Mouse (Mus musculus) layer of hippocampus, postnatal 10 days (tissue): ENCODE measurements around the gene Peli2. TPM values are rescaled to one million over a fixed set of nuclear protein-coding genes. Genes with fewer than 3 reads are reported as not detected.

Source experiments
- DNase-seq, 2 experiments: peaks; one replicate each; pipeline ENCODE4 v3.0.0; 2021; ENCODE audit warnings: low spot score in 2 of 2
- total RNA-seq, 2 experiments: library from RNA; stranded (reverse); gene quantifications; 2 replicates each; pipeline ENCODE4 v1.2.3; 2021

The Peli2 gene
- total RNA-seq, 2 experiments from 2014 or later, result 20.4 to 23.5 TPM

DNA sequence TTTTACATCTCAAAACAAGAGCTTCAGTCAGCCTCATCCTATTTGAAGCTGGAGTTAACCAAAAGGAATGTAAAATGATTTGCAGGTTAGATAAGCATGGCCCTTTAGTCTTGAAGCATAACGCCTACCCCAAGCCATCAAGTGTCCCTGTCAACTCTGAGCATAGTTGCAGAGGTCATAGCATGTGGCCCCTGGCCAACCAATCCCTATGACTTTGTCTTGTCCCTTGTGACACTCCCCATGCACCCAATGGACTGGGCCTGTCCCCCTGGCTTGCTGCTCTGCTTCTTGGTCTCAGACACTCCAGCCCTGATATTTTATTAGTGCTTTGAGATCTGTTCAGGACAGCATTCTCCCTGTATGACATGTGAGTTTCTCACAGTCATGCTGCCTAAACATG is 30.3 kb downstream of the Peli2 start:
- DNase-seq, result no peak

DNA sequence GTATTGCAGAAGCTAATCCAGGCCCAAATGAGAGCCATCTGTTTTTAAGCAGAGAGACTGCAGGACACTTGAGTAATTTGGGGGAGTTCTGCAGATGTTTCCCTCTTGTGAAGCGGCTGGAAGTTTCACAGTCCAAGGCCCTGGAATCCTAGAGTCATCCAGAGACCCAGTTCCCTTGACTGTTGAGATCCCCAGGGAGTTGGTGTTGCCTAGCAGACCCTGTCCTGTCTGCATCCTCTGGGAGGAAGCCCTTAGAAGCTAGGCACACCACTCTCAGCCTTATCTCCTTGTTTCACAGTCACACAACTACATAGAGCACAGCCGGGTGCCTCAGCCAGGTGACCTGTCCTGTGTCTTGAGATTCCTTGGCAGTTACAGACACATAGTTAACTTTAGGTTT is 30.9 kb downstream of the Peli2 start:
- DNase-seq, result no peak

DNA sequence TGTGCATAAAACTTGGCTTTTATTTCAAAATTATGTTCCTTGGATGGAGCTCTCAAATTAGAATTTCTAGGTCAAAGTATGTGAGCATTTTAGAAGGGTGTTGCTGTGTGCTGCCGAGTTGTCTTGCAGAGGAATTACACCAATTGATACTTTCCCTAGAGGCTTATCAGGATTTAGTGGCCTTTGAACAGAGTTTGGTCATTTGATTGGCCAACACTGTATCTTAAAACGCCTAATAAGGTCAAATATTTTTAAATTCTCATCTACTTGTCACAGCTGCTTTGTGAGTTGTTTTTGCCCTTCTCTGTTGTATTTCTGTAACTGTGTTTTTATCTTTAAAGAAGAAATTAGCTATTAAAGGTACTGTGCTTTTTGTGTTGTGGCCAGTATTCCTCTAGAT is 32.4 kb downstream of the Peli2 start:
- DNase-seq, result no peak

DNA sequence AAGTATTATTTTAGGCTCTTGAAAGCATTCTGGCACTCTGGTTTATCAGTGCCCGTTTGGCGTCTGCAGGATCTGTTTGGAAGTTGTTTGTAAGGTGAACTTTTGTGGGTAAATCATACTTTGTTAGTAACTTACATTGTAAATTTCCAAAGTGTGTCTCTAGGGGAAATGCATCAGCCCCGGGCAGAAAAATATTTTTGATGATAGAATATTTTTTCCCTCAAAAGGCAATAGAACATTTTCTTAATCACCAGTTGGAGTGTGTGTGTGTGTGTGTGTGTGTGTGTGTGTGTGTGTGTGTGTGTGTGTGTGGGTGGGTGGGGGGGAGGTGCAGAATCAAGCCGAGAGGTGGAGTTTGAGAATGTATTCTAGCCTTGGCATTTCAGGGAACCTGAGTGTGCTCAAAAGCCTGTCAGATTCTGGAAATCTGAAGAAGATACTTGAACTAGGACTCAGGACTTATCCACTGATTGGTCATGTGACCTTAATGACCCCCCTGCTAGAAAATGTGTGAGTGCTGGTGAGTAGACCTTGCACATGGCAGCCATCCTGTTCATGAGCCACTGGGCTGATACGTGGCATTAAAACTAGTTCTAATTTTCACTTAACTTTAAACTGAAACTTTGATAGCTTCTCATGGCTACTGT is 33.4 kb downstream of the Peli2 start:
- no peak for DNase-seq

DNA sequence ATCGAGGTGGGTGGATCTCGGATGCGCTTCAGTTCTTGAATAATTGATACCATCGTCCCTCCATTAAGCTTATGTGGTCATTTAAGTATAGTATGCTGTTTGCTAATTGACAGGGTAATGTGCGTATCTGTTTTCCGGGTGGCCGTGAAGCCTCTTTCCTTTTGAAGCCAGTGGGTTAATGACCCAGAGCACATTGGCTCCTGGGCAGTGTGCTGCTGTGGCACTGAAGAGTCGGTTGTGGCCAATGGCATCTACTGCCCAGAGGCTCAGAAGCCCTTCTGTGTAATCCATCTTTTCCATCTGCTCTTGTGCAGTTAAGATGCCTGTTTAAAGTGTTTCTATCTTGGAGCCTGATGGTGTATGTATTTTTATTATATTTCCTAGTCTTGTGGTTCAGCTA is 34.0 kb downstream of the Peli2 start:
- no peak for DNase-seq

DNA sequence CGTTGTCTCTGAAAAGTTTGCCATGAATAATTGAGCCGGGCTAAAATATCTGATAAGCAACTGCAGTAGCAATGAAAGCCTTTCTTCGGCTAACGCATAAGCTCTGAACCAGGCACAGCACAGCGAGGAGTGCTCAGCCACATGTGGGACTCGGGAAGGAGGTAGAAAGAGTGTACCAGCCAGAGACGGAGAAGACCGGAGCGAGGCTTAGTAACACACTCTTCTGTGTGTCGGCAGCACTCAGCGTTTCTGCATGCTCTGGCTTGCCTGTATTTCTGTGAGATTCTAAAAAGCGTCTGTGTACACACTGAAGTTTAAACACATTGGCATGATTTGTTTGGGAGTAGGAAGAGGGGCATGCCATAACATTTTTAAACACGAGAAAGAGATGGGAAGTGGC is 34.5 kb downstream of the Peli2 start:
- DNase-seq, result no peak

DNA sequence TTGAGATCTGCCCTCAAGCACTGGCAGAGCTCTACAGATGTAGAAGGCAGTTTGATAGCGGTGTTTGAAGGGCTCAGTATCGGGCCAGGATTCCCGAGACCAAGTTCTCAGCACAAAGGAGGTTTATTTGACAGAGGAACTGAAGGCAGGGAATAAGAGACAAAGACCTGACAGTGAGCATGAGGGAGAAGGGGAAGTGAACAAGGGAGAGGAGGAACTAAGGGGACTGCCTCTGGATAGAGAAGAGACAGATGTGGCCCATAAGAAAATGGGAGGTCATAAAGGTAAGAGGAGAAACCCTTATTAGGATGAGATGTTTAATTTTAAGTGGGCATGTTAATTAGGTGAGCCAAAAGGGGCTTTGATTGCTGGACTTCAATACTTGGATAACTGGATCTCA is 36.5 kb downstream of the Peli2 start:
- DNase-seq, result no peak

DNA sequence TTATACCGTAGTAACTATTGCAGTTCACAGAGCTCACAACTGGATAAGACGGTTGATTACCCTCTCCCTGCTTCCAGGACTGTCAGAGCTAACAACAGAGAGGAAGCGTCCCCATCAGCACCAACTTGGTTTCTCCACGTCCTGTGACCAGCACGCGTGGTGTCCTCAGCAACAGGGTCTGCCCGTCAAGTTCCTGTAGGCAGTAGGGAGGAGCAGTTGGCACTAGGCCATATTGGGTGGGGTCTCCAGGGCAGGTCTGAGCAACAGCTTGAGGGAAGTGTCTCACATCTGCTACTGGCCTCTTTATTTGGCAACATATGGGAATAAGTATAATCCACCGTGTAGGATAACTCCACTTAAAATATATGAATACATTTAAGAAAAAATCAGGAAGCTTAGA is 37.2 kb downstream of the Peli2 start:
- no peak for DNase-seq

DNA sequence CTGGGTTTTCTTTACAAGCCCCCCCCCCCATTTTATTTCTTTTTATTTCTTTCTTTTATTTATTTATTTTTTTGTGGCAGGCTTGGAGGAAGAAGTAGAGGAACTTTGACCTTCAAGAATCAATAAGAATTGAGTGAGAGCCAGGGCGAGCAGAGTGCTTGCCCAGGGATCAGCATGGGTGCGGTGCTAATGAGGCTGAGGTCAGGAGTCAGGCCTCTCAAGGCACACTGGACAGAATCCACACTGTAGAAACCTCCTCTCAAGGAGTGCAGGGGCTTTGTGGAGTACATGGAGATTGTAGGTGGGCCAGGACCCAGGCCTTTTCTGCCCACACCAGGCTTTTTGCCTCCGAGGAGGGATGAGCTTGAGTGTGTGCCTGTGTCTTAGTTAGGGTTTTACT is 38.8 kb downstream of the Peli2 start:
- no peak for DNase-seq

DNA sequence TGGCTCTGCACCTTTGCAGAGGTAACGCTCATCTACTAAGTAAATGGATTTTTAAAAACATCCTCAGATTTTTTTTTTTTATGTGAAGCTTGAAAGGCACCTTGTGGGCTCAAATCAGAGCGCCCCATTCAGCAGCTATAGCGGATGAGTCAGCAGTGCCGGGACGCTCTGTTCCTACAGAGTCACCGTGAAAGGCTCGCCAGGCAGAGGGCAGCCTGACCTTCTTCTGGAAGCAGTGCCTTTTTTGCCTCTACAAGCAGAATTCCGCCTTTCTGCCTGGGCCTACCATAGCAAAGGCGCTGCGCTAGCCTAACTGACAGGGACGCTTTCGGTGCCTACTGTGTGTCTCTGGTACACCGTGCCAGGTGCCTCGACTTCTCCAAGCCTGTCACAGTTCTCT is 41.8 kb downstream of the Peli2 start:
- no peak for DNase-seq

DNA sequence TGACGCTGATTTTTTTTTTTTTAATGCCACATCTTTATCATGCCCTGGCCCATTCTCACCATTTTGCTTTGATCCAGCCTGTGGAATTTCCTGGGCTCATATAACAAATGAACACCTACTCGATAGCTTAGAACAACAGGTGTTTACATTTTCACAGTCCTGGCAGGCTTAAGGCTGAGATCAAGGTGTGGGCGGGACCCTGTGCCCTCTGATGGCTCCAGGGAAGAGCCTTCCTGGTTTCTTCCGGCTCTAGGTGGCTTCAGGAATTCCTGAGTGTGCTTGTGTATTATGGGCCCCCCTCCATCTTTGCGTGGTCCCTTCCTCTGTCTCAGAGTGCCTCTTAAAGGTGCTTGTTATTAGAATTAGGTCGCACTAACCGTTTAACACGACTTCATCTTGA is 44.3 kb downstream of the Peli2 start:
- DNase-seq, result no peak

DNA sequence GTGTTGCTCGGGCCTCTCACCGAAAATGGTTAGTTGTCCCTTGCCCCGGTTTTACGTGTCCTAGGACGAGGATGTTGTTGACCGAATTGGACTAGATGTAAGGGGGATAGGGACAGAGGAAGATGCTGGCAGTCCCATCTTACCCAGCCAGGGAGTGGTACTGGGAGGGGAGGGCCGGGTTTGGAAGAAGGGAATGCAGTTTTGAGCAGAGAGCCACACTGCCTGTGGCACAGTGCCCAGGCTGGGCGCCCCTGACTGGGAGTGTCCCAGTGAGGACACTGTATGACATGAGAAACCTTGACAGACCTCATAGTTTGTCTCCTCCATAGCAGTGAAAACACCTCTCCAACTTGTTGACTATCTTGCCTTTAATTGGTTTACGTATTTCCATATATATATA is 45.8 kb downstream of the Peli2 start:
- DNase-seq, result no peak

DNA sequence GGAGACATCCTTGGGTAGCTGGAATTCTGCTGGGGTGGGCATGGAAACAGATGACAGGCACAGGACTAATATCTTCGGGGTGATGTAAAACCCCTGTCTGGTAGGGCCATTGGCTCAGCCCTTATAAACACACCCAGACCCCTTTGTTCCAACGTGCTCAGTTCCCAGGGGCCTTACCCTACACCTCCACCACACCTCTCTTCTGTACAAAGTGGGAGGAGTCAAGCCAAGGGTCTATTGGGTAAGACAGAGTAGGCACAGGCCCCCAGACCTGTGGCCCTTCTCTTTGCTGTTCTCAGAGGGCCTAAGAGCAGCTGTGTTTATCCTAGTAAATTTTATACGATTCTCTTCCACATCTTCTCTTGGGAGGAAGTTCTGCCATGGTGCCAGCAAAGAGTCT is 46.4 kb downstream of the Peli2 start:
- no peak for DNase-seq

DNA sequence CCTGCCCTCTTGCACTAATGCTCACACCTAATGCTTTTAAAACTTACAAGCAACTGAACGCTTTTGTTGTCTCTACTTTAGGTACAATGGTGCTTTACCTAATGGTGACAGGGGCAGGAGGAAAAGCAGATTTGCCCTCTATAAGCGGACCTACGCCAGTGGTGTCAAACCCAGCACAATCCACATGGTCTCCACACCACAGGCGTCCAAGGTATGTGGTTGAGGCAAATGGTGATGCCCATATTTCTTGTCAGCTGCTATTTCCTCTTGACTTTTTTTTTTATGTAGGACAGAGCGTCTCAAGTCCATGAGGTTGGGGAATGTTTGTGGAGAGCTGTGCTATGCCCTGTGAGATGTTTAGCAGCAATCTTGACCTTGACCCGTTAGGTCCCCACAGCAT is 47.5 kb downstream of the Peli2 start:
- no peak for DNase-seq

DNA sequence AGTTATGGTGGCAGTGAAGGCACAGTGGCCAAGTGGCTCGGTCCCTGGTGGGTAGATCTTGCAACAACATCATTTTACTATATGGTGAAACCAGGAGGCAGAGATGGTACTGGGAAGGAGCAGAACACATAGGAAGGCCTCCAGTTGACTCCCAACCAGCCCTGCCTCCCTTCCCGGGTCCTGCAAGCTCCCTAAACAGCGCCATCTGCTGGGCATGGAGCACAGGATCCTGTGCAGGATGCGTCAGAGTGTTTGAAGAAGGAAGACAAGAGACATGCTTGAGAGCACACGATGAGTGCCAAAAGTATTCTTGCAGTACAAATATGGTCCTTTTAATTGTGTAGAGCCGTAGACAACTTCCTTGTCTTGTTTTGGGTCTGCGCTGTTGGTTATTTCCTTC is 49.3 kb downstream of the Peli2 start:
- peak; percentile 49 to 58 for DNase-seq

DNA sequence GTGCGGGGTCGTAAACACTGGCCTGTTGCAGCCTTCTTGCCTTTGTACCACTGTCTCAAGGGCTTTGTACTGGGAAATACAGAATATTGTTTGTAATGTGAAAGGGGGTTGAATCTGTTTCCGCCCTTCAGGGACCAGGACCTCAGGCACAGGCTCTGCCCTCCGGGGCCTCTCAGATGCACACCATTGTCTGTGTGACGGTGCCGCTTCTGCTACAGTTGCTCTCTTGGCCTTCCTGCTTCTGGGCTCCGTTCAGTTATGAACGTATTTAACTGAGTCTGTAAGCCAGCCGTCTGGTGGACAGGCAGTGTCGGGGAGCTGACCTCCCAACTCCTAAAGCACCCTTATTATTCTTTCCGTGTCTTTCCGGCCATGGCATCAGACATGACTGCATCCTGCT is 50.6 kb downstream of the Peli2 start:
- no peak for DNase-seq

DNA sequence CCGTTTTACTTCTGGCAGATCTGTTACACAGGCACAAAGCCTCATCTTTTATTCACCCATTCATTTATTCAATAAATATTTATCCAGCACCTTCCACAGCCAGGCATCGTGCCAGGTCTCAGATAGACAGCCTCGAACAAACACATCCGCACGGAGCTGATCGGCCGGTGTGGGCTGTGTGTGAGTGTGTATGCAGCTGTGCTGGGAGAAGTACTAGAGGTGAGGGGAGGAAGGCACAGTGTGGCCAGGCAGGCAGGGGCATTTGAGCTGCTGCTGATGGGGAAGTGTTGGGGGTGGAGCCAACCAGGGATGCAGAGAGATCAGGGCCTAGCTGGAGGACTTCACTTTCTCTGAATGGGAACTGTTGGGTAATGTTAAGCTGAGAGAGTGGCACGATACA is 51.4 kb downstream of the Peli2 start:
- DNase-seq, result no peak

DNA sequence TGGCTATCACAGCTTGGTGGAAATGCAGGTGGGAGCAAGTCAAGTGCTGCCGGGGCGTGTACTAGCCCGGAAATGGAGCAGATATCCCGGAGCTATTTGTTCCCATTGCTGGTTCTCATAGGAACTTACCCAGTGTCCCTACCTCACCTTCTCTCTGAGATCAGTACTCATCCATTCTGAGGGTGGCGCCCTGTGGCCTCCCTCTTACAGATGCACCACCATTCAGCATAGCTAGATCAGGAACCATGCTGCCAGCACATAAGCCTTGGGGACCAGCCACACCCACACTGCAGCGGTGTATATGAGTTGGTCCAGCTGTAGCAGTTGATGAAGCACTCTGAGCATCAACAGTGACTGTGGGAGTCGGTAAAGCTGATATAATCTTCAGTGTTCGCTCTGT is 52.3 kb downstream of the Peli2 start:
- DNase-seq, result no peak

DNA sequence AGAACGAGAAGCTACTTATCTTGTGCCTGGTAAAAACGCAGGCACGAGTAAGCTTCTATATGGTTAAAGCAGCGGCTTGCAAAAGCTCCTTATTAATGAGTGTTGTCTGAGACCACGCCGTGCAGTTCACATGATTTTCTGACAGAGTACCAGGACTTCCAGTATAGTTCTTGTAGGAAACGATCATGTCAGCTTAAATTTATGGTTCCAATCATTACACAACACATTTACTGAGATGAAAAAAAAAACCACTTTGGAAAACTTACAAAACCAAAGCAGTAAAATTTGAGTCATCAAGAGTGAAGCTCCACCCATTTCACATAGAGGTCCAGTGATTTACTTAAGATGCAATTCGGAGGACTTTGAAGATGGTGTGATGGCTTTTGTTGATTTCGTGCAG is 53.2 kb downstream of the Peli2 start:
- no peak for DNase-seq

DNA sequence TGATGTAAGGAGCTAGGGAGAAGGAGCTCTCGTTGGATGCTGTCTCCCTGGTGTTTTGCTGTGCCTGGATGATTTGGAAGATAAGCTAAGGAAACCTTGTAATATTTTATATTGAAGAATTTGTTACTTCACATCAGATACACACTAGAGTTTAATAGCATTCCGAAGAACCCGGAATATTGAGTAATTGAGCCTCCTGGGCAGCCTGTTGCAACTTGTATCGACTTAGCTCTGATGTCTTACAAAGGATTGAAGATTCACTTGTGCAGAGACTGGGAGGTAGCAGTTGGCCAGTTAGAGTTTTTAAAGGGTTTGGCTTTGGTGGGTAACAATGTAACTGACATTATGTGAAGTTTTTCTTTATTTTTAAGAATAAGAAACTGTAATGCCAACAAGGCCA is 53.7 kb downstream of the Peli2 start:
- no peak for DNase-seq

DNA sequence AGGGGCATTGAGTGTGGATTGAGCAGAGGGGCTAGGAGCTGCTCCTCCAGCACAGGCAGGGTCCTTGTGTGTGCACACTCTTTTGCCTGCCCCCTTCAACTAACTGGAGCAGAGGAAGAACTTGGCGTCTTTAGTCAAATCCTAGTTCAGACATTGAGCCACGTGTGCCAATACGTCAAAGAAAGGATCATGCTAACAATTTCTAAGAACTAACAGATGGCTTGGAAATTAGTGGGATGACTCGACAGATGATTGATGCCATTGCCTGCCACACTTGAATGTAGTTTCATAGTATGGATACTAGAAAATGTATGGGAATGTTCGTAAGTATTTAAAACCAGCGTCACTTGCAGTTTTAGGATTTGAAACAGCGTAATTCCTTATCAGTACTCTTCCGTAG is 54.5 kb downstream of the Peli2 start:
- no peak for DNase-seq

DNA sequence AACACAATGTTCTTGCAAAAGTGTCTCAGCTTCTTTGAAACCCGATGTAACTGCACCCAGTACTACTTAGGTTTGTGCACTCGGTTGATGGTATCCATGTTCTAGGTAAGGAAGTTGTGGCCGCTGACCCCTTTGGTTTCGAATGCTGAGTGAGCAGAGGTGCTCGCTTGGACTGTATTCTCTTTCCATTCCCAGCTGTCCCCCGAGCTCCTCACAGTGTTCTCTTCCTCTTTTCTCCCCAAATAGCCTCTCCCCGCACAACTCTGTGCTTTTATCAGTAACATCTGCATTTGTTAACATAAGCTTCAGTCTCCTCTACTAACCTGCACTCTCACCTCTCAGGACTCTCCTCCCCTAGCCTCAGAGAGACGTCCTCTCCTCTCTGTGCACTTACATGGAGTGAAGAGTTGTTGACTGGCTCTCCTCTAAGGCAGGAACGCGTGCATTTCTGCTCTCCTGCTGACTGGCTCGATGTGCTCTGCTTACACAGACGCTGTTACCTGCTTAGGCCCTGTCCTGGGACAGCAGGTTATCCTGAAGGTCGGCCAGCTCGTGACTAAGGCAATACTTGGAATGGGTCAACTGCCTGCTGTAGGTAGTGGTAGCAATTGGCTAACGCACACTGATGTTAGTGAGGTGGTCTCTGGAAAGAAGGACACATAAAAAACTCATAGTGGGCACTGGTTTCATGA is 57.8 kb downstream of the Peli2 start:
- no peak for DNase-seq

DNA sequence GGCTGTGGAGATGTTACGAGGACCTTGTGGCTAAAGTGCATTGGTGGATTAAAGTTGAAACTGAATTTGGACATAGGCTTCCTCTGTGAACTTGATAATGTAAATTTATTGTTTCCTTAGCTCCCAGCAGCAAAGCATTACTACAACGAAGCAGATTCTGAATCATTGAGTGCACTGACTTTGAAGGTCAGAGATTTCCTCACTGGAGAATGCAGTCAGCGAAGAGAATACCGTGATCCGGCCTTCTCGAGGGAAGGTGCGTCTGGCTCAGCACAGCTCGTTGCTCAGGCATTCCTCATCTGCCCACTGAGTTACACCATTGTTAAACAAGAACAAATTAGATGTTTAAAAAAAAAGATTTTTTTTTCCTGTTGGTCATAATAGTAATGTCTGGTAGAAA is 58.4 kb downstream of the Peli2 start:
- no peak for DNase-seq
